Mouse (Mus musculus) MEL (cell line): ENCODE data around the gene Adig.

ENCODE experiments used
- CHD2 ChIP-seq: IDR thresholded peaks from 2 replicates; pipeline ENCODE4 v1.6.1; 2011; ENCODE audit warnings: low read length, improper control_type of control experiment
- CTCF ChIP-seq, 3 experiments: IDR thresholded peaks in 2 of 3; conservative IDR thresholded peaks in 1 of 3; 2 replicates each; pipeline ENCODE4 v1.5.1; 2011 to 2012; ENCODE audit warnings: low read length in 3 of 3, low read depth in 2 of 3, mild to moderate bottlenecking in 2 of 3, improper control_type of control experiment in 1 of 3, inconsistent platforms in 1 of 3, mixed read lengths in 1 of 3, moderate library complexity in 1 of 3; ENCODE audit not compliant: control insufficient read depth in 1 of 3, insufficient read depth in 1 of 3, poor library complexity in 1 of 3, severe bottlenecking in 1 of 3
- E2F4 ChIP-seq: IDR thresholded peaks from 2 replicates; pipeline ENCODE4 v1.6.1; 2011; ENCODE audit warnings: low read depth, low read length, improper control_type of control experiment, borderline replicate concordance
- EP300 ChIP-seq, 2 experiments: IDR thresholded peaks; 2 replicates each; pipeline ENCODE4 v1.6.1; 2011; ENCODE audit warnings: improper control_type of control experiment in 2 of 2, low read length in 2 of 2, low read depth in 1 of 2, mild to moderate bottlenecking in 1 of 2
- GATA1 ChIP-seq: IDR thresholded peaks from 2 replicates; pipeline ENCODE4 v1.6.1; 2011; ENCODE audit warnings: low read depth, low read length, improper control_type of control experiment
- KAT2A ChIP-seq: conservative IDR thresholded peaks from 2 replicates; pipeline ENCODE4 v1.6.1; 2012; ENCODE audit warnings: low read depth, low read length, improper control_type of control experiment, inconsistent platforms
- MAX ChIP-seq: IDR thresholded peaks from 2 replicates; pipeline ENCODE4 v1.6.1; 2011; ENCODE audit warnings: low read length, improper control_type of control experiment
- MXI1 ChIP-seq: IDR thresholded peaks from 2 replicates; pipeline ENCODE4 v1.6.1; 2011; ENCODE audit warnings: mild to moderate bottlenecking, low read depth, low read length, improper control_type of control experiment
- POLR2A ChIP-seq, 2 experiments: IDR thresholded peaks; 2 replicates each; pipeline ENCODE4 v1.6.1; 2011 to 2012; ENCODE audit warnings: low read length in 2 of 2, mild to moderate bottlenecking in 2 of 2, control low read depth in 1 of 2, improper control_type of control experiment in 1 of 2, low read depth in 1 of 2, moderate library complexity in 1 of 2; ENCODE audit not compliant: control insufficient read depth in 1 of 2, insufficient read depth in 1 of 2, poor library complexity in 1 of 2
- RCOR1 ChIP-seq: IDR thresholded peaks from 2 replicates; pipeline ENCODE4 v1.6.1; 2012; ENCODE audit warnings: low read depth, mild to moderate bottlenecking, inconsistent platforms, low read length, improper control_type of control experiment
- SMC3 ChIP-seq: IDR thresholded peaks from 2 replicates; pipeline ENCODE4 v1.6.1; 2011; ENCODE audit warnings: low read depth, low read length, improper control_type of control experiment
- TBP ChIP-seq: IDR thresholded peaks from 2 replicates; pipeline ENCODE4 v1.8.0; 2011; ENCODE audit warnings: low read depth, low read length, improper control_type of control experiment

- TF ChIP-seq GATA1: no peak
- no peak for TF ChIP-seq CTCF (IDR thresholded peaks at IDR 0.05 in 2 of 3, conservative IDR thresholded peaks at IDR 0.05 in 1 of 3; ENCODE audit: control insufficient read depth in 1 of 3, insufficient read depth in 1 of 3, low read depth in 2 of 3, low read length in 3 of 3, poor library complexity in 1 of 3, severe bottlenecking in 1 of 3)
- TF ChIP-seq EP300 (IDR thresholded peaks at IDR 0.05; ENCODE audit: low read depth in 1 of 2, low read length in 2 of 2): no peak
- no peak for TF ChIP-seq MAX
- no peak for TF ChIP-seq KAT2A
- TF ChIP-seq POLR2A (IDR thresholded peaks at IDR 0.05; ENCODE audit: control insufficient read depth in 1 of 2, insufficient read depth in 1 of 2, low read depth in 1 of 2, low read length in 2 of 2, poor library complexity in 1 of 2): no peak
- TF ChIP-seq CHD2: no peak
- TF ChIP-seq MXI1: no peak
- no peak for TF ChIP-seq TBP
- TF ChIP-seq SMC3: no peak
- TF ChIP-seq E2F4: no peak
- TF ChIP-seq RCOR1: no peak
Measured at GRCm38 (mm10) chr2:158519071-158519470, 16.7 kb downstream of the Adig start.
